Mouse (Mus musculus) small intestine, adult 2 months (tissue): ENCODE data around the gene Sec24a.
A peak's percentile ranks its signal among the peaks of the same experiment; 100 is the strongest.

ENCODE experiments used
- CTCF ChIP-seq: fragments of 200-500 bp; IDR thresholded peaks from 2 replicates; pipeline ENCODE4 v1.5.1; 2012; ENCODE audit warnings: low read depth, mild to moderate bottlenecking, control low read depth, inconsistent platforms, low read length, moderate library complexity, mixed read lengths; ENCODE audit not compliant: insufficient replicate concordance, insufficient read length; ENCODE audit errors: extremely low read depth
- POLR2A ChIP-seq: fragments of 200-500 bp; IDR thresholded peaks from 2 replicates; pipeline ENCODE4 v1.6.1; 2012; ENCODE audit warnings: low read depth, mild to moderate bottlenecking, control low read depth, inconsistent platforms, low read length, moderate library complexity

DNA sequence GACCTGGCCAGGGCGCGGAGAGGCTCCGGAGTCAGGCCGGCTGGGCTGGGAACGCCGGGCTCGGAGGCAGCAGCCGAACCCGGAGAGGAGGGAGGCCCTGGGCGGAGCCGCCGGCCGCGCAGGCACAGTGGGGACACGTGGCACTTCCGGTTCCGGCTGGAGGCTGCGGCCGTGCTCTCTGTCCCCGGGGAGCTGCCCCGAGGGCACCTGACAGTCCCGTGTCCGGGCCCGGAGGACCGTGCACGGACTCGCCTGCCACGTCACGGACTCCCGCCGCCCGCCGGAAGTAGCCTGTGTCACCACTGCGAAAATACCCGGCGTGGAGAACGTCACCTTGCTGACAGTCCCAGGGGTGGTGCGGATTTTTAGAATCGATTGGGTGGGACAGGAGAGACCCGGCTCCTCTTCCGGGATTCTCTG, 7.1 kb downstream of the Sec24a start:
- no peak for TF ChIP-seq CTCF
- peak; percentile 55; the same call in 1 of the 2 replicates for TF ChIP-seq POLR2A
